Mouse (Mus musculus): Measurements from ENCODE around the gene Larp4b. TPM values are rescaled to one million over a fixed set of nuclear protein-coding genes. Genes with fewer than 3 reads are reported as not detected.

Larp4b gene
- polyA plus RNA-seq, 1 experiment from 2014 or later = 38.1 TPM

DNA sequence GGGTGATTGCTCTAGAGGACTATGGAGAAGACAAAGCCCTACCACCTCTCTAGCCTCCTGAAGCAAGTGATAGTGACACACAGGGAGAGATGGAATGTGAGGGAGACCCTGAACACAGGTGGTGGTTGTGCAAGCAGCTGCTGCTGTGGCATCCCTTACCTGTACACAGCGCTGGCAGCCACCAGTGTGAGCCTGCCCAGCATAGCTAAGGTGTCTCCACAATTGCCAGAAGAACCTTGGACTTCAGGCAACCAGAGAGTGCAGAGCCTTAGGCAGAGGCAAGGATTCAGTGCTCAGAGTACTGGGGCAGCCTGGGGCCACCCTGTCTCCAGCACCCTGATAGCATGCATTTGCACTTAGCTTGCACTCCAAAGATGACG lies 105.8 kb downstream of the Larp4b start:
- Histone ChIP-seq H3K4me1 (replicated peaks) (peaks cover 7% of the 10 kb centered on the region), H3K36me3 (no peaks in the 10 kb centered on the region), H3K4me3 (no peak overlapping the region), H3K27ac (replicated peaks) (no peak overlapping the region), H3K27me3 (no peaks in the 10 kb centered on the region), H3K9ac (no peak overlapping the region), H3K9me3 (no peaks in the 10 kb centered on the region), H3K4me2 (peak overlapping the region; percentile 45)
- 33% methylated on average over 2 of the region's 2 CpGs for WGBS
- peak; percentile 51; the same call in 1 of the 2 replicates for ATAC-seq (ENCODE audit: low FRiP score, low read depth)

DNA sequence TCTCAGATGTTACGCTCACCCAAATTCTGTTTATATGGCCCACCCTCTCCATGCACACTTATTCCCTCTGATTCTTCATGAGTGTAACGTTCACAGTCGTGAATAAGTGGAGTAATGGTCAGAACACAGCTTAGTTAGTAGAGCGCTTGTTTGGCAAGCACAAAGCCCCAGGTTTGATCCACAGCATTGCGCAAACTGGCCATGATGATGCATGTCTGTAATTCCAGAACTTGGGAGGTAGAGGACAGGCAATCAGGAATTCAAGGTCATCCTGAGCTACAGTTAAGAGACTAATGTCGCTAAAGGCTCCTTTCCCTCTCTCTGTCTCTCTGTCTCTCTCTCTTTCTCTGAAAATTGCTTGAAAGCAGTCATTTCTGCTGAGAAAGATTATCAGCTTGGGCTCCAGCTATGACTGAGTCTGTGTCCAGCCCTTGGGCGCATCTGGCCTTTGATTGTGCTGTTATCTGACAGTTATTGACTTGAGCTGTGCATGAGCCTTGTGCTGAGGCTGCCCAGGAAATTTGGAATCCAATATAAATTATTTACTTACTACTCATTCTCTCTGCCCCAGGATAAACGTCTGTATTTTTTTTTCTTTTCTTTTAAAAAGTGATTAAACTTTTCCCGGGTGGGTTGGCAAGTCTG lies 129.2 kb downstream of the Larp4b start:
- Histone ChIP-seq H3K27me3 (no peaks in the 10 kb centered on the region), H3K4me3 (no peak overlapping the region), H3K36me3 (no peaks in the 10 kb centered on the region), H3K4me2 (no peak overlapping the region), H3K9me3 (no peaks in the 10 kb centered on the region), H3K27ac (replicated peaks) (no peak overlapping the region), H3K9ac (no peak overlapping the region), H3K4me1 (replicated peaks) (no peaks in the 10 kb centered on the region)
- ATAC-seq (ENCODE audit: low FRiP score, low read depth) = no peak
- WGBS = 82% methylated on average over 9 of the region's 9 CpGs

Other genes with a start within 250 kb of the Larp4b start
- gene Wdr37, start 222.0 kb upstream of the Larp4b start, polyA plus RNA-seq (2015; fragmentation: Nextera tagmentation; extraction: Ambion mirVana) = 52.1 and 54.1 TPM in 2 replicates
- 104 and 106 TPM in 2 replicates for gene Idi1, start 208.4 kb upstream of the Larp4b start, polyA plus RNA-seq (2015; fragmentation: Nextera tagmentation; extraction: Ambion mirVana)
- gene Gm9745, start 145.7 kb upstream of the Larp4b start, polyA plus RNA-seq (2015; fragmentation: Nextera tagmentation; extraction: Ambion mirVana) = not detected in 2 replicates
- not detected in 2 replicates for gene Idi2, start 141.0 kb upstream of the Larp4b start, polyA plus RNA-seq (2015; fragmentation: Nextera tagmentation; extraction: Ambion mirVana)
- 61.0 and 62.6 TPM in 2 replicates for gene Gtpbp4, start 97.8 kb upstream of the Larp4b start, polyA plus RNA-seq (2015; fragmentation: Nextera tagmentation; extraction: Ambion mirVana)
- gene Dip2c, start 182.6 kb downstream of the Larp4b start, polyA plus RNA-seq (2015; fragmentation: Nextera tagmentation; extraction: Ambion mirVana) = 13.9 and 14.1 TPM in 2 replicates

Measured in hindbrain, embryonic 15.5 days (tissue).